Mouse (Mus musculus): ENCODE data around the gene Nckap5l.

Nckap5l gene

GRCm38 (mm10) chr15:99393386-99394252, 63.9 kb downstream of the Nckap5l start:
- peak; percentile 83 to 95 for DNase-seq

GRCm38 (mm10) chr15:99392486-99393385, 64.8 kb downstream of the Nckap5l start, which contains the start of gene Tmbim6:
Gene Tmbim6, plus strand, starts transcription at chr15:99392882.
- peak; percentile 99 to 100 for DNase-seq

- peak; percentile 78 to 92 for DNase-seq
These were observed 65.6 kb downstream of the Nckap5l start for GRCm38 (mm10) chr15:99391975-99392374.

GRCm38 (mm10) chr15:99390472-99391401, 66.8 kb downstream of the Nckap5l start:
- DNase-seq, result no peak

- peak in 1 of 2 experiments; percentile 38 for DNase-seq
These were observed 69.6 kb downstream of the Nckap5l start for GRCm38 (mm10) chr15:99387976-99388375.

GRCm38 (mm10) chr15:99386796-99387195, 70.8 kb downstream of the Nckap5l start:
- DNase-seq, result peak; percentile 58 to 65

- peak; percentile 48 to 50 for DNase-seq
These were observed 71.4 kb downstream of the Nckap5l start for GRCm38 (mm10) chr15:99386110-99386509.

- DNase-seq, result peak in 1 of 2 experiments; percentile 28
These were observed 73.5 kb downstream of the Nckap5l start for GRCm38 (mm10) chr15:99384071-99384470.

- peak; percentile 61 to 75 for DNase-seq
These were observed 74.7 kb downstream of the Nckap5l start for GRCm38 (mm10) chr15:99382893-99383292.

- no peak for DNase-seq
These were observed 81.3 kb downstream of the Nckap5l start for GRCm38 (mm10) chr15:99376240-99376639.

GRCm38 (mm10) chr15:99375581-99375980, 82.0 kb downstream of the Nckap5l start:
- no peak for DNase-seq

- no peak for DNase-seq
These were observed 82.5 kb downstream of the Nckap5l start for GRCm38 (mm10) chr15:99375036-99375435.

- no peak for DNase-seq
These were observed 84.8 kb downstream of the Nckap5l start for GRCm38 (mm10) chr15:99372761-99373160.
